Mouse (Mus musculus) lung, embryonic 15.5 days (tissue): ENCODE results near the gene Zfp189. TPM values are rescaled to one million over a fixed set of nuclear protein-coding genes. Genes with fewer than 3 reads are reported as not detected.
"Not testable (repeated sequence)": the region's sequence is repeated elsewhere in the genome, so short reads cannot be mapped to it uniquely, and the experiment has no call there.

Source experiments
- ATAC-seq: fragments of 200-750 bp; cut with Nextera tagmentation; 2 replicates; pipeline ENCODE4 v1.8.0; 2017; ENCODE audit warnings: moderate number of reproducible peaks, borderline replicate concordance; ENCODE audit not compliant: low FRiP score, low TSS enrichment; ENCODE audit errors: extremely low read depth
- H3K27ac ChIP-seq: fragments of 300-500 bp; sonication (generic); 2 replicates; pipeline ENCODE4 v1.5.1; 2015; ENCODE audit warnings: moderate library complexity, mild to moderate bottlenecking, inconsistent platforms
- H3K27me3 ChIP-seq: fragments of 300-500 bp; sonication (generic); 2 replicates; pipeline ENCODE4 v1.6.1; 2015; ENCODE audit warnings: inconsistent platforms
- H3K36me3 ChIP-seq: fragments of 300-500 bp; sonication (generic); 2 replicates; pipeline ENCODE4 v1.6.1; 2015; ENCODE audit warnings: inconsistent platforms
- H3K4me1 ChIP-seq: fragments of 300-500 bp; sonication (generic); 2 replicates; pipeline ENCODE4 v1.6.1; 2015; ENCODE audit warnings: inconsistent platforms
- H3K4me2 ChIP-seq: fragments of 300-500 bp; sonication (generic); 2 replicates; pipeline ENCODE4 v1.6.1; 2015; ENCODE audit warnings: inconsistent platforms, mild to moderate bottlenecking, moderate library complexity
- H3K4me3 ChIP-seq: fragments of 300-500 bp; sonication (generic); 2 replicates; pipeline ENCODE4 v1.5.1; 2015; ENCODE audit warnings: mild to moderate bottlenecking, inconsistent platforms
- H3K9ac ChIP-seq: fragments of 300-500 bp; sonication (generic); 2 replicates; pipeline ENCODE4 v1.6.1; 2015; ENCODE audit warnings: inconsistent platforms
- H3K9me3 ChIP-seq: fragments of 300-500 bp; sonication (generic); 2 replicates; pipeline ENCODE4 v1.6.1; 2016; ENCODE audit warnings: inconsistent platforms
- WGBS: fragments of 180-500 bp; shearing (Covaris S2); methylation state at CpG from one replicate; pipeline ENCODE4 v1.1.7; 2015; 5-methylcytosine and 5-hydroxymethylcytosine counted together
- polyA plus RNA-seq: library from polyadenylated mRNA; unstranded; fragments of >200 nt; fragmentation: Nextera tagmentation; extraction: Ambion mirVana; gene quantifications from 2 replicates; pipeline ENCODE4 v1.2.1, GENCODE M21; 2015

Gene Zfp189
- polyA plus RNA-seq, 1 experiment from 2014 or later: 9.0 TPM

GRCm38 (mm10) chr4:49506386-49506785 is 14.6 kb upstream of the Zfp189 start, which contains the start of gene Baat:
Gene Baat (minus strand): TSS chr4:49506557.
- 0 out of 2 replicates have a peak, but pooled peaks cover under 1% of the 10 kb centered on the region for H3K36me3 ChIP-seq
- no peak within 1 kb of the TSS for H3K27ac ChIP-seq
- no peak within 1 kb of the TSS for H3K4me3 ChIP-seq
- no peaks in the 10 kb centered on the region for H3K9me3 ChIP-seq
- no peak for ATAC-seq
- H3K9ac ChIP-seq: no peak within 1 kb of the TSS
- no peaks in the 10 kb centered on the region for H3K4me1 ChIP-seq
- no peak within 1 kb of the TSS for H3K4me2 ChIP-seq
- 48% methylated on average over 3 of the region's 3 CpGs for WGBS
- H3K27me3 ChIP-seq: no peaks in the 10 kb centered on the region

GRCm38 (mm10) chr4:49509183-49509582 is 11.8 kb upstream of the Zfp189 start:
- Histone ChIP-seq H3K4me3 (no peak overlapping the region), H3K27me3 (no peaks in the 10 kb centered on the region), H3K9me3 (no peaks in the 10 kb centered on the region), H3K4me2 (no peak overlapping the region), H3K27ac (no peak overlapping the region), H3K4me1 (no peaks in the 10 kb centered on the region), H3K9ac (no peak overlapping the region), H3K36me3 (peaks cover 24% of the 10 kb centered on the region)
- WGBS: 70% methylated on average over 2 of the region's 2 CpGs
- ATAC-seq: no peak

- H3K27ac ChIP-seq, H3K9me3 ChIP-seq, H3K4me2 ChIP-seq, ATAC-seq, H3K4me3 ChIP-seq, H3K9ac ChIP-seq, H3K27me3 ChIP-seq, H3K4me1 ChIP-seq: not testable (repeated sequence)
- WGBS: 67% methylated on average over 1 of the region's 1 CpGs
- H3K36me3 ChIP-seq: peaks cover 27% of the 10 kb centered on the region
These were observed 10.6 kb upstream of the Zfp189 start for GRCm38 (mm10) chr4:49510236-49510835.

GRCm38 (mm10) chr4:49512636-49513035 is 8.3 kb upstream of the Zfp189 start:
- 91% methylated on average over 4 of the region's 4 CpGs for WGBS
- Histone ChIP-seq H3K4me1 (no peaks in the 10 kb centered on the region), H3K36me3 (peaks cover 27% of the 10 kb centered on the region), H3K27me3 (no peaks in the 10 kb centered on the region), H3K9ac (no peak overlapping the region), H3K4me2 (no peak overlapping the region), H3K27ac (no peak overlapping the region), H3K9me3 (no peaks in the 10 kb centered on the region), H3K4me3 (no peak overlapping the region)
- no peak for ATAC-seq

DNA sequence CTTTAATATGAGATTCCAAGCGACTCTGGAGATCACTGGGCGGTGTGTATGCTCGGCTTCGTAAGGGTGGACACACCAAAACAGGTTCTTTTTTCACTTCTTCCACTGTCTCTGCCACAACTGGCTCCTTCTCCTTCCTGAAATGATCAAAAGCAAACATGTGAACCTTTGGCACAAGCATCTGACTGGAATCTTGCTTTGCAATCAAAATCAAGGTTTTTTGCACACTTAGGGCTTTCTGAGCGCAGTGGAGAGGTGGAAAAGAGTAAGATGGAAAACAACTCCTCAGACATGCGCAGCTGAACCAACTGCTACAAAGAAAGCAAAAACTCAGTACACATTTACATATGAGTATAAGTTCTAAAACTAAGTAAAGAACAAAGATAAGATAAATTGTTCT is 6.5 kb upstream of the Zfp189 start:
- Histone ChIP-seq H3K4me3 (no peak overlapping the region), H3K27me3 (no peaks in the 10 kb centered on the region), H3K9ac (no peak overlapping the region), H3K27ac (no peak overlapping the region), H3K9me3 (no peaks in the 10 kb centered on the region), H3K36me3 (peaks cover 27% of the 10 kb centered on the region), H3K4me1 (0 out of 2 replicates have a peak, but pooled peaks cover 2% of the 10 kb centered on the region), H3K4me2 (no peak overlapping the region)
- 96% methylated on average over 6 of the region's 6 CpGs for WGBS
- ATAC-seq: no peak

DNA sequence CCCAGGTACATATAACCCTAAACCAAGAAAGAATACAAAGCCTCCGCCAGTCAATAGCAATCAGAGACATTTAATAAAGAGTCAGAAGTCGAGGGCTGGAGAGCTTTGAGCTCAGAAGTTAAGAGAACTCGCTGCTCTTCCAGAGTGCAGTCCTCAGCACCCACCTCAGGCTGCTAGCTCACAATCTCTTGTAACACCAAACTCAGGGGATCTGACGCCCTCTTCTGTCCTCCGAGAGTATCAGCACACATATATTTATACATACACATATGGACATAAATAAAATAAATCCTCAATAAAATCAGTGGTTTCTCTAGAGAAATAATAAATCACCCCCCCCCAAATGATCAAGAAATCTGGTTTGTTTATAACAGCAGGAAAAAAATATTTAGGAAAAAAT is 1.5 kb upstream of the Zfp189 start:
- Histone ChIP-seq H3K36me3 (no peaks in the 10 kb centered on the region; the same call in 1 of the 2 replicates), H3K4me3 (peak overlapping the region; percentile 7; the same call in 1 of the 2 replicates), H3K4me1 (peaks cover 13% of the 10 kb centered on the region; the same call in 1 of the 2 replicates), H3K4me2 (peak overlapping the region; percentile 58), H3K27me3 (no peaks in the 10 kb centered on the region), H3K9me3 (no peaks in the 10 kb centered on the region), H3K9ac (no peak overlapping the region), H3K27ac (no peak overlapping the region)
- ATAC-seq: no peak
- 80% methylated on average over 5 of the region's 5 CpGs for whole genome bisulfite sequencing

- Histone ChIP-seq H3K27ac (no peak overlapping the region), H3K27me3 (no peaks in the 10 kb centered on the region), H3K4me3 (peak overlapping the region; percentile 73), H3K4me2 (peak overlapping the region; percentile 71), H3K9ac (peak overlapping the region; percentile 68), H3K9me3 (no peaks in the 10 kb centered on the region), H3K4me1 (peaks cover 13% of the 10 kb centered on the region; the same call in 1 of the 2 replicates), H3K36me3 (peaks cover 3% of the 10 kb centered on the region; the same call in 1 of the 2 replicates)
- WGBS: under 1% methylated on average over 17 of the region's 17 CpGs
- peak; percentile 35; the same call in 1 of the 2 replicates for ATAC-seq
These were observed 370 bp downstream of the Zfp189 start for GRCm38 (mm10) chr4:49521346-49521745.

DNA sequence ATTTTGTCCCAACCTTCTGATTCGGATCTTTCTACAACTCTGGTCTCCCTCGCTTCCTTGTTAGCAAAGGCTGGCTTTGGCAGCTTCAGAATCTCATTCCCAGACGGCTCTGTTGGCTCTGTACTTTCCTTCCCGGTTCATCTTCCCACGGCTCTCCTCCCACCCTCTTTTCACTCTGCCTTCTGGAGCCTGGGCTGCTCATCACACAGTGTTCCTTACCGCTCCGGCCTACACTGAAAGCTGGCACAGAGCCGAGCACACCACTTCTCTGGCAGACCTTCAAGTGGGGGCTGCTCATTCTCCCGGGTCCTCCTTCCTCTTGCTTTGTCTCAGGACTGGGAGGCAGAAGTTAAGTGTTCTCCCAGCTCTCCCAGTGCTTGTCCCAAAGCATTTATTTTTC is 1.6 kb downstream of the Zfp189 start:
- Histone ChIP-seq H3K36me3 (peaks cover 5% of the 10 kb centered on the region), H3K4me1 (peaks cover 13% of the 10 kb centered on the region; the same call in 1 of the 2 replicates), H3K9ac (no peak overlapping the region), H3K27me3 (no peaks in the 10 kb centered on the region), H3K4me3 (no peak overlapping the region), H3K9me3 (no peaks in the 10 kb centered on the region), H3K27ac (no peak overlapping the region), H3K4me2 (peak overlapping the region; percentile 71)
- ATAC-seq: no peak
- WGBS: 65% methylated on average over 9 of the region's 9 CpGs

GRCm38 (mm10) chr4:49535036-49535435 is 14.1 kb downstream of the Zfp189 start:
- no peak for ATAC-seq
- Histone ChIP-seq H3K4me1 (no peaks in the 10 kb centered on the region), H3K4me3 (no peak overlapping the region), H3K4me2 (no peak overlapping the region), H3K27me3 (no peaks in the 10 kb centered on the region), H3K9ac (no peak overlapping the region), H3K27ac (no peak overlapping the region), H3K36me3 (peaks cover 16% of the 10 kb centered on the region), H3K9me3 (no peaks in the 10 kb centered on the region; the same call in 1 of the 2 replicates)
- 84% methylated on average over 3 of the region's 3 CpGs for WGBS

DNA sequence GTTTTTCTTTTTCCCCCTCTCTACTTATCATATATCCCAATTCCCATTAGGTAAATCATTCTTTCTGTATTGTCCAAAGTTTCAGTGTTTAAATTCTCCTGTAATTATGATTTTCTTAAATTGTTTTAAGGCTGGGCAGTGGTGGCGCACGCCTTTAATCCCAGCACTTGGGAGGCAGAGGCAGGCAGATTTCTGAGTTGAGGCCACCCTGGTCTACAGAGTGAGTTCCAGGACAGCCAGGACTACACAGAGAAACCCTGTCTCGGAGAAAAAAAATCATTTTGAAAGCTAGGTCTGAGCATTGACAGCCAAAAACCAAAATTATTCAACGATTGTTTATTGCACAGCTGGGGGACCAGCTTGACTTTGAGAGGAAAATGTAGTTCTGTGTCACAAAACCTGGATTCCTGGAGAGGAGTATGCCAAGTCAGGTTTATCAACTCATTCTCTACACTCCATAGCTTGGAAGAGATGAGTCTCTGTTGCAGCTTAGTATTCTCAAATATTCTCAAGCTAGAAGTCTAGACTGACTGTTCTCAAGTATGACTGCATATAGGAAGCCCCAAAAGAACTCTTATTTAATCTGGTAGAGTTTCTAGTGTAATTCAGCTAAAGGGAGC is 14.8 kb downstream of the Zfp189 start:
- ATAC-seq: no peak
- H3K4me2 ChIP-seq: no peak overlapping the region
- H3K27ac ChIP-seq: no peak overlapping the region
- no peaks in the 10 kb centered on the region for H3K9me3 ChIP-seq
- no peak overlapping the region for H3K9ac ChIP-seq
- no peak overlapping the region for H3K4me3 ChIP-seq
- WGBS: 92% methylated on average over 4 of the region's 4 CpGs
- peaks cover 8% of the 10 kb centered on the region; the same call in 1 of the 2 replicates for H3K36me3 ChIP-seq
- no peaks in the 10 kb centered on the region for H3K27me3 ChIP-seq
- no peaks in the 10 kb centered on the region for H3K4me1 ChIP-seq

DNA sequence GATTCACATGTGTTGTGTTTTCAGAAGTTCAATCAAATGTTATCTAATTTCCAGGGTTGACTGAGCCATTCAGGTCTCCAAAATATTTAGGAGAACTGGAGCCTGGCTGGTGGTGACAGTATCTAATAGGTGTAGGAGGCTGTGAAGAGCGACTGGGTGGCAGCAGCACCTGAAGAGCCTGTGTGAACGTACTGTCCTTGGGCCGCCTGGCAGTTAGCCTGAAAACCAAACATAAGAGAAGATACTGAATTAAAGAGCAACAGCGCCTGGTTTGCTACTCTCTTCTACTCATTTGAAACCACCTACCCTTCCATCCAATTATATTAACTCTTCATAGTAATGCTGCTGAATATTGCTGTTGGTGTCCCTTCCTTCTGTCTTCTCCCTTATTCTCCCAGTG is 15.7 kb downstream of the Zfp189 start:
- no peak overlapping the region for H3K9ac ChIP-seq
- ATAC-seq: no peak
- H3K4me1 ChIP-seq: no peaks in the 10 kb centered on the region
- no peaks in the 10 kb centered on the region for H3K9me3 ChIP-seq
- no peaks in the 10 kb centered on the region for H3K27me3 ChIP-seq
- H3K27ac ChIP-seq: no peak overlapping the region
- H3K4me3 ChIP-seq: no peak overlapping the region
- peaks cover 7% of the 10 kb centered on the region; the same call in 1 of the 2 replicates for H3K36me3 ChIP-seq
- WGBS: 72% methylated on average over 4 of the region's 4 CpGs
- no peak overlapping the region for H3K4me2 ChIP-seq

DNA sequence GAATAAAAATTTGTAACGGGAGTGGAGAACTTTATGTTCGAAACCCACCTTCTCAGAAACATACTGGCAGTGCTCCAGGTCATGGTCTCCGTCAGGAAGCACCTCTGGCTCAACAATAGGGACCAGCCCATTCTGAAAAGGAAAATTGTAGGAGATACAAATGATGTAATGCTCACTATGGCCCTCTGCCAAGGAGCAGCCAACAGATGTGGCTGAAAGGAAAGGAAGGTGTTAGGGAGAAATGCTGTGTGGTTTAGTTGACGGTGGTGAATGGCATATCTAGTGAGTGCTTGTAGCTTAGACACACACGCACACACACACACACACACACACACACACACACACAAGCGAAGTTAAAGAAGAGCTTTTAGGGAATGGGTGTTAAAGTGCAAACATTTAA is 18.7 kb downstream of the Zfp189 start:
- no peak overlapping the region for H3K4me3 ChIP-seq
- H3K27me3 ChIP-seq: no peaks in the 10 kb centered on the region
- H3K9me3 ChIP-seq: no peaks in the 10 kb centered on the region
- no peak overlapping the region for H3K4me2 ChIP-seq
- H3K9ac ChIP-seq: no peak overlapping the region
- 35% methylated on average over 6 of the region's 6 CpGs for WGBS
- no peaks in the 10 kb centered on the region for H3K36me3 ChIP-seq
- no peak overlapping the region for H3K27ac ChIP-seq
- ATAC-seq: no peak
- H3K4me1 ChIP-seq: no peaks in the 10 kb centered on the region
